ENCODE assay signal across 8 mouse cellular contexts in the genomic region with DNA sequence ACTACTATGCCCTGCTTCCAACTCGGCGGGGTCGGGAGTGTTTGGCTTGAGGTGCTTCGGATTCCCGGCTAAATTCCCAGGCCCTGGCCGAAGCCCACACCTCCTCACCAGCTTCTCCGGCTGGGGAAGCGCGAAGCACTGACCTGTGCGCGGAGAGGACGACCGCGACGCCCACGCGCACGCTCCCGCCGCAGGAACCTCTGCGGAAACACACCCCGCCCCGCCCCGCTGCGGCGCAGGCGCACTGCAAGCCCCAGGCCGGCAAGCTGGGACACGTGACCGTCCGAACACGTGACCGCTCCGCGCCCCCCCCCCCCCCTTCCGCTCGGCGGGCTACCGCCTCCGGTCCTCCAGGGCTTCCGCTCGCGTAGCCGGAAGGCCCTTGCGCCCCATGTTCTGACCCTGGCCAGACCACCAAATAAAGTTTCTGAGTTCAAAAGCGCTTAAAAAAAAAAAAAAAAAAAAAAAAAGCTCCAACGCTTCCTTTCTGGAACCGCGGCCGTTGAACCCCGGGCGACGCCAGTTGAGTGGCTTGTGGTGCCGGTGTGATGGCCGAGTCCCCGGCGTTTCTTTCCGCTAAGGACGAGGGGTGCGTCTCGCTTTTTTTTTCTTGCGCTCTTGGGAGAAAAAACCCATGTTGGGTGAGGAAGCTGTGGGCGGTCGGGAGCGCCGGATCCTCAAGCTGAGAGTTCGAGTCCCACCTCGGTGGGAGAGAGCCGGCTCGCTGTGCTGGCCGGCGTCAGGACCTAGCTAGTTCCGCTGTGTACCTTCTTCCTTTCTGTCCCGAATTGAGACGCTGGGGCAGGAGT. TPM values are rescaled to one million over a fixed set of nuclear protein-coding genes. Genes with fewer than 3 reads are reported as not detected.
DNase-seq lines count a peak whose midpoint lies in the region; ATAC-seq and TF ChIP-seq lines count a peak whose summit lies in the region.

Rmnd1 (minus strand) TSS at position 266 of the 809 bp plus-strand sequence.
Armt1 (plus strand) TSS at position 345 of the 809 bp plus-strand sequence.

- H3K9me3 ChIP-seq in embryonic facial prominence, embryonic 15.5 days (replicated peaks): no peaks in the 10 kb centered on the region
- H3K9me3 ChIP-seq in kidney, embryonic 14.5 days (ENCODE audit: control insufficient read depth, low read length): no peaks in the 10 kb centered on the region
- no peaks in the 10 kb centered on the region for H3K9me3 ChIP-seq in limb, embryonic 15.5 days

- peak within 1 kb of the TSS; percentile 86 for H3K4me3 ChIP-seq in bone marrow, adult 2 months (replicated peaks; ENCODE audit: control insufficient read depth, low read depth, low read length)
- H3K4me3 ChIP-seq in embryonic facial prominence, embryonic 15.5 days (replicated peaks): peak within 1 kb of the TSS; percentile 74
- H3K4me3 ChIP-seq in kidney, embryonic 14.5 days (ENCODE audit: low read length): peak within 1 kb of the TSS; percentile 54
- peak within 1 kb of the TSS; percentile 60 for H3K4me3 ChIP-seq in limb, embryonic 15.5 days

- peaks cover 1% of the 10 kb centered on the region; the same call in 1 of the 2 replicates for H3K4me1 ChIP-seq in bone marrow, adult 2 months (ENCODE audit: control insufficient read depth, insufficient read depth, low read length)
- H3K4me1 ChIP-seq in embryonic facial prominence, embryonic 15.5 days: peaks cover 17% of the 10 kb centered on the region
- H3K4me1 ChIP-seq in kidney, embryonic 14.5 days (ENCODE audit: control insufficient read depth, insufficient read depth, low read length): peaks cover 11% of the 10 kb centered on the region
- H3K4me1 ChIP-seq in limb, embryonic 15.5 days: peaks cover 16% of the 10 kb centered on the region

- peak within 1 kb of the TSS; percentile 97 for H3K27ac ChIP-seq in bone marrow, adult 2 months (ENCODE audit: control insufficient read depth, insufficient read depth, low read depth, low read length, poor library complexity)
- H3K27ac ChIP-seq in embryonic facial prominence, embryonic 15.5 days (replicated peaks): peak within 1 kb of the TSS; percentile 91
- H3K27ac ChIP-seq in kidney, embryonic 14.5 days (ENCODE audit: low read depth, low read length): peak within 1 kb of the TSS; percentile 78
- peak within 1 kb of the TSS; percentile 89 for H3K27ac ChIP-seq in limb, embryonic 15.5 days

- DNase-seq in 416B (ENCODE audit: low read depth): peak; percentile 98
- DNase-seq in heart, adult 9 months (ENCODE audit: low spot score in 2 of 2): peak; percentile 93 to 97
- DNase-seq in monocyte, adult 2 months (ENCODE audit: low read depth in 1 of 2, low spot score in 2 of 2): peak; percentile 78 to 86
- DNase-seq in spleen, postnatal 36 days (ENCODE audit: low spot score in 2 of 2): peak; percentile 95 to 96

- TF ChIP-seq CTCF in bone marrow, adult 2 months (IDR thresholded peaks at IDR 0.05; ENCODE audit: control insufficient read depth, insufficient read depth, low read length): no peak

- peak; percentile 87; the same call in 1 of the 2 replicates for TF ChIP-seq POLR2A in bone marrow, adult 2 months (IDR thresholded peaks at IDR 0.05; ENCODE audit: borderline replicate concordance, control insufficient read depth, low read depth, low read length)

- peak; percentile 95 for ATAC-seq in embryonic facial prominence, embryonic 15.5 days (ENCODE audit: insufficient number of reproducible peaks, low FRiP score, low TSS enrichment, low read depth)
- peak; percentile 94 for ATAC-seq in kidney, embryonic 14.5 days (ENCODE audit: low FRiP score, low TSS enrichment)
- ATAC-seq in limb, embryonic 15.5 days (ENCODE audit: insufficient number of reproducible peaks, low FRiP score, low TSS enrichment, low read depth): peak; percentile 94

- H3K27me3 ChIP-seq in embryonic facial prominence, embryonic 15.5 days: no peaks in the 10 kb centered on the region
- no peaks in the 10 kb centered on the region for H3K27me3 ChIP-seq in kidney, embryonic 14.5 days (ENCODE audit: control insufficient read depth, insufficient read depth, low read length)
- no peaks in the 10 kb centered on the region for H3K27me3 ChIP-seq in limb, embryonic 15.5 days

- peak within 1 kb of the TSS; percentile 76 for H3K9ac ChIP-seq in embryonic facial prominence, embryonic 15.5 days
- peak within 1 kb of the TSS; percentile 80 for H3K9ac ChIP-seq in kidney, embryonic 14.5 days (ENCODE audit: low read depth, low read length)
- peak within 1 kb of the TSS; percentile 70 for H3K9ac ChIP-seq in limb, embryonic 15.5 days

- WGBS in bone marrow, adult 2 months: under 1% methylated on average over 75 of the region's 75 CpGs
- whole genome bisulfite sequencing in embryonic facial prominence, embryonic 15.5 days: under 1% methylated on average over 70 of the region's 75 CpGs
- WGBS in kidney, embryonic 14.5 days: under 1% methylated on average over 70 of the region's 75 CpGs
- WGBS in limb, embryonic 15.5 days: under 1% methylated on average over 68 of the region's 75 CpGs

- peak within 1 kb of the TSS; percentile 69 for H3K4me2 ChIP-seq in embryonic facial prominence, embryonic 15.5 days (replicated peaks)
- H3K4me2 ChIP-seq in kidney, embryonic 14.5 days (replicated peaks; ENCODE audit: low read depth, low read length): peak within 1 kb of the TSS; percentile 74
- H3K4me2 ChIP-seq in limb, embryonic 15.5 days: peak within 1 kb of the TSS; percentile 63

- H3K36me3 ChIP-seq in embryonic facial prominence, embryonic 15.5 days: peaks cover 14% of the 10 kb centered on the region
- H3K36me3 ChIP-seq in kidney, embryonic 14.5 days (ENCODE audit: control insufficient read depth, insufficient read depth, low read length): peaks cover 17% of the 10 kb centered on the region
- H3K36me3 ChIP-seq in limb, embryonic 15.5 days: peaks cover 26% of the 10 kb centered on the region

RNA-seq across cellular contexts. Expression of gene Rmnd1, which starts in this region (rescaled TPM):
- polyA plus RNA-seq in bone marrow, adult 2 months (2011; ENCODE audit: insufficient read depth, insufficient read length, low replicate concordance, missing spikeins): 29.0 and 47.1 TPM in 2 replicates
- polyA plus RNA-seq in embryonic facial prominence, embryonic 15.5 days (2015; fragmentation: Nextera tagmentation; extraction: Ambion mirVana): 44.2 and 45.0 TPM in 2 replicates
- 56.4 and 61.3 TPM in 2 replicates for polyA plus RNA-seq in kidney, embryonic 14.5 days (2014; fragmentation: Nextera tagmentation; extraction: Ambion mirVana)
- 43.4 and 50.1 TPM in 2 replicates for polyA plus RNA-seq in limb, embryonic 15.5 days (2015; fragmentation: Nextera tagmentation; extraction: Ambion mirVana)

RNA-seq across cellular contexts. Expression of gene Armt1, which starts in this region (rescaled TPM):
- polyA plus RNA-seq in bone marrow, adult 2 months (2011; ENCODE audit: insufficient read depth, insufficient read length, low replicate concordance, missing spikeins): 10.0 and 29.6 TPM in 2 replicates
- 17.5 and 17.8 TPM in 2 replicates for polyA plus RNA-seq in embryonic facial prominence, embryonic 15.5 days (2015; fragmentation: Nextera tagmentation; extraction: Ambion mirVana)
- 21.4 and 26.3 TPM in 2 replicates for polyA plus RNA-seq in kidney, embryonic 14.5 days (2014; fragmentation: Nextera tagmentation; extraction: Ambion mirVana)
- 16.3 and 16.9 TPM in 2 replicates for polyA plus RNA-seq in limb, embryonic 15.5 days (2015; fragmentation: Nextera tagmentation; extraction: Ambion mirVana)

Comparison
In these comparisons a context has a peak if more than half of its experiments do, and no peak if none do; other contexts are left out.
1. Peak in every context shown above with its lines: DNase-seq, ATAC-seq, H3K4me3 ChIP-seq and H3K27ac ChIP-seq.